Mouse (Mus musculus) ES-E14 (cell line): ENCODE results near the gene Ada.

Source experiments
- CHD2 ChIP-seq: IDR thresholded peaks from 2 replicates; pipeline ENCODE4 v1.6.1; 2014; ENCODE audit warnings: mild to moderate bottlenecking, low read depth, low read length, inconsistent platforms
- HCFC1 ChIP-seq: IDR thresholded peaks from 2 replicates; pipeline ENCODE4 v1.6.1; 2012; ENCODE audit warnings: low read length, inconsistent platforms, borderline replicate concordance; ENCODE audit not compliant: insufficient read depth
- MAFK ChIP-seq: IDR thresholded peaks from 2 replicates; pipeline ENCODE4 v1.6.1; 2014; ENCODE audit warnings: mild to moderate bottlenecking, low read depth, low read length, inconsistent platforms; ENCODE audit not compliant: insufficient read depth
- ZNF384 ChIP-seq: IDR thresholded peaks from 2 replicates; pipeline ENCODE4 v1.6.1; 2012; ENCODE audit warnings: low read depth, low read length, inconsistent platforms

DNA sequence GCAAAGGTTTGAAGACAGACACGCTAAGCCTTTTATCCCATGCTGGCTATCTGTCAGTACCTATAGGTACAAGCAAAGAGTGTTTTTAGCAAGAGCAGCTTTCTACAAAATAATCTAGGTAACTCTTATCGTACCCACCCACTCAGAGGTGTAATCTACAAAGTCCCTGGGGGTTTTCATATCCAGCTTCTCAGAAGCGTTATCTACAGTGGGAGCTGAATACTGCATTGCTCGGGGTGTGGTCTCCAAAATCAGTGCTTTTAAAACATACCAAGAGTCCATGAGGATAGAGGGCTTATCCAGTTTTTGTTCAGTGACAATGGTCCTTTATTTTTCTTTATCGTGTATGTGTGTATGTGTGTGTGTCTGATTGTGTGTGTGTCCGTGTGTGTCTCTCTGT is 33.3 kb upstream of the Ada start:
- TF ChIP-seq HCFC1 (no peak), CHD2 (no peak), MAFK (no peak), ZNF384 (no peak)
